Comparison of ENCODE assay signal across 8 mouse cellular contexts in the genomic region with DNA sequence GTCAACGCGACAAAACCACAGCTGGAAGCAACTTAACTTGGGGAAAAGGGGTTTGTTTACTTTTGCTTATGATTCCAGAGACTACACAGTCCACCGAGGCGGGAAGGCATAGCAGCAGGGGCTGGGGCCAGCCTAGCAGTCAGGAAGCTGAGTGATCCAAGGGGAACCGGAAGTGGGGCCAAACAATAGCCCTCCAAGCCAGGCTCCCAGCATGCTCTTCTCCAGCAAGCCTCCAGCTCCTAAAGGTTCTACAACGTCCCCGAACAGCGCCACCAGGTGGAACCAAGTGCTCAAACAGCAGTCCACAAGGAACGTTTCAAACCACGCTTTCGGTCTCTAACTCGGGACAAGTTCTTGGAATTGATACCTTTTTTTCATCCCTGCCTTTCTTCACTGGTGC. TPM values are rescaled to one million over a fixed set of nuclear protein-coding genes. Genes with fewer than 3 reads are reported as not detected.
DNase-seq lines count a peak whose midpoint lies in the region; ATAC-seq and TF ChIP-seq lines count a peak whose summit lies in the region.

No protein-coding gene starts in this region.

- no peaks in the 10 kb centered on the region for H3K27me3 ChIP-seq in embryonic facial prominence, embryonic 12.5 days
- H3K27me3 ChIP-seq in heart, postnatal 0 days (ENCODE audit: control insufficient read depth, insufficient read depth, low read length), result no peaks in the 10 kb centered on the region

- 70% methylated on average over 12 of the region's 12 CpGs for WGBS in embryonic facial prominence, embryonic 12.5 days
- WGBS in heart, postnatal 0 days, result 55% methylated on average over 12 of the region's 12 CpGs

- ATAC-seq in activated CD4-positive, CD25-positive, alpha-beta regulatory T cell, adult 4 months, result peak; percentile 9
- ATAC-seq in embryonic facial prominence, embryonic 12.5 days (ENCODE audit: insufficient number of reproducible peaks, insufficient read depth, low FRiP score, low TSS enrichment), result no peak
- no peak for ATAC-seq in heart, postnatal 0 days (ENCODE audit: insufficient read depth, low read depth)
- ATAC-seq in megakaryocyte, adult 5-6 weeks (ENCODE audit: poor library complexity, severe bottlenecking), result peak; percentile 53

- TF ChIP-seq EP300 in heart, postnatal 0 days (IDR thresholded peaks at IDR 0.05; ENCODE audit: low read depth), result no peak

- DNase-seq in embryo, embryonic 10.5 days (ENCODE audit: low spot score), result peak; percentile 32
- no peak for DNase-seq in embryo, embryonic 10 days (ENCODE audit: low spot score)
- peak; percentile 64 for DNase-seq in heart, postnatal 0 days (ENCODE audit: low spot score)
- peak; percentile 66 for DNase-seq in layer of hippocampus, adult 9-11 months
- DNase-seq in spleen, postnatal 4 days (ENCODE audit: low spot score in 2 of 2), result peak; percentile 87 to 93

- H3K4me3 ChIP-seq in embryonic facial prominence, embryonic 12.5 days, result no peak overlapping the region
- peak overlapping the region; percentile 84 for H3K4me3 ChIP-seq in heart, postnatal 0 days (ENCODE audit: low read depth, low read length)

- H3K9ac ChIP-seq in embryonic facial prominence, embryonic 12.5 days, result no peak overlapping the region
- H3K9ac ChIP-seq in heart, postnatal 0 days (replicated peaks; ENCODE audit: low read depth, low read length), result no peak overlapping the region; the same call in 1 of the 2 replicates

- H3K4me2 ChIP-seq in embryonic facial prominence, embryonic 12.5 days (replicated peaks), result no peak overlapping the region
- peak overlapping the region; percentile 61 for H3K4me2 ChIP-seq in heart, postnatal 0 days (ENCODE audit: low read depth, low read length)

- 0 out of 2 replicates have a peak overlapping the region, but pooled peaks have one; percentile 7 for H3K27ac ChIP-seq in embryonic facial prominence, embryonic 12.5 days
- H3K27ac ChIP-seq in heart, postnatal 0 days (ENCODE audit: low read depth), result peak overlapping the region; percentile 96

- no peaks in the 10 kb centered on the region for H3K36me3 ChIP-seq in embryonic facial prominence, embryonic 12.5 days
- H3K36me3 ChIP-seq in heart, postnatal 0 days (replicated peaks; ENCODE audit: control insufficient read depth, insufficient read depth, low read length), result no peaks in the 10 kb centered on the region

- no peaks in the 10 kb centered on the region for H3K9me3 ChIP-seq in embryonic facial prominence, embryonic 12.5 days
- H3K9me3 ChIP-seq in heart, postnatal 0 days (replicated peaks; ENCODE audit: control insufficient read depth, low read length), result no peaks in the 10 kb centered on the region

- H3K4me1 ChIP-seq in embryonic facial prominence, embryonic 12.5 days, result peaks cover 33% of the 10 kb centered on the region
- peaks cover 25% of the 10 kb centered on the region for H3K4me1 ChIP-seq in heart, postnatal 0 days (ENCODE audit: control insufficient read depth, insufficient read depth)

- TF ChIP-seq CTCF in heart, postnatal 0 days (IDR thresholded peaks at IDR 0.05; ENCODE audit: low read depth), result peak; percentile 61

RNA-seq across cellular contexts. Expression of gene Fam160b1, which starts 2.2 kb away (rescaled TPM):
- polyA plus RNA-seq in activated CD4-positive, CD25-positive, alpha-beta regulatory T cell, adult 4 months (2017; shearing (Covaris generic)), result 1 to 10 TPM; 8.3 to 9.0 TPM
- 18.3 and 18.4 TPM in 2 replicates for polyA plus RNA-seq in embryonic facial prominence, embryonic 12.5 days (2016; fragmentation: Nextera tagmentation; extraction: Ambion mirVana)
- 12.6 and 16.3 TPM in 2 replicates for total RNA-seq in heart, postnatal 0 days (2014; rRNA removed; ENCODE audit: low replicate concordance)
- 7.0 and 7.8 TPM in 2 replicates for polyA plus RNA-seq in heart, postnatal 0 days (2015; fragmentation: Nextera tagmentation; extraction: Ambion mirVana)
- total RNA-seq in megakaryocyte, adult 5-6 weeks (2015), result 28.7 and 29.0 TPM in 2 replicates
- 18.4 and 18.8 TPM in 2 replicates for total RNA-seq in megakaryocyte, adult 5-6 weeks (2017)

RNA-seq across cellular contexts. Expression of gene Ablim1, which starts 43.6 kb away (rescaled TPM):
- polyA plus RNA-seq in activated CD4-positive, CD25-positive, alpha-beta regulatory T cell, adult 4 months (2017; shearing (Covaris generic)), result 100 to 1,000 TPM; 268 to 273 TPM
- 31.1 and 32.0 TPM in 2 replicates for polyA plus RNA-seq in embryonic facial prominence, embryonic 12.5 days (2016; fragmentation: Nextera tagmentation; extraction: Ambion mirVana)
- total RNA-seq in heart, postnatal 0 days (2014; rRNA removed; ENCODE audit: low replicate concordance), result 169 and 235 TPM in 2 replicates
- 82.6 and 106 TPM in 2 replicates for polyA plus RNA-seq in heart, postnatal 0 days (2015; fragmentation: Nextera tagmentation; extraction: Ambion mirVana)
- total RNA-seq in megakaryocyte, adult 5-6 weeks (2015), result 1.7 and 3.6 TPM in 2 replicates
- 2.6 and 3.2 TPM in 2 replicates for total RNA-seq in megakaryocyte, adult 5-6 weeks (2017)

Comparison
In these comparisons a context has a peak if more than half of its experiments do, and no peak if none do; other contexts are left out.
1. ATAC-seq: peak in activated CD4-positive, CD25-positive, alpha-beta regulatory T cell, adult 4 months (single experiment) and megakaryocyte, adult 5-6 weeks (single experiment); none in embryonic facial prominence, embryonic 12.5 days (single experiment) and heart, postnatal 0 days (single experiment).